Mouse (Mus musculus): ENCODE measurements around the gene Ung.

DNA sequence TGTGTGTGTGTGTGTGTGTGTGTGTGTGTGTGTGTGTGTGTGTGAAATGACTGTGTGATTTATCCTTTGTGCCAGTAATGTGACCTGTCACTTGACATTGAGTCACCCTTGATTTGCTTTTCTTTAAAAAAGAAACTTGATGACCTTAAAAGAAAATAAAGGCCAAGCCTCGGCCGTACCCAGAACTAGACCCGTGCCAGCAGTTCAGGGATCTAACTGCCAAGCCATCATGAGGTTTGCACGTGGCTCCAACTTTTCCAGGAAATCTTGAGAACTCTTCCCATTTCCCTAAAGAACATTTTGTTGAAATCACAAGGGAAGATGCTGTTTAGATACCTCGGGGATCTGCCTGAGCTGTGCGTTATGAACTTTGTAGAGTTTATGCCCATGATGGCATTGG is 31.2 kb downstream of the Ung start:
- TF ChIP-seq EP300 (IDR thresholded peaks at IDR 0.05; ENCODE audit: low read depth) (no peak), CTCF (IDR thresholded peaks at IDR 0.05; ENCODE audit: low read depth) (no peak)

Data from liver, postnatal 0 days (tissue).